Mouse (Mus musculus): Measurements from ENCODE around the gene E130114P18Rik. TPM values are rescaled to one million over a fixed set of nuclear protein-coding genes. Genes with fewer than 3 reads are reported as not detected.
A peak's percentile ranks its signal among the peaks of the same experiment; 100 is the strongest.

The E130114P18Rik gene
- total RNA-seq (2021): not detected
- long read RNA-seq, experiment 1, partial matches to known transcripts: 0 of 3 reads
- long read RNA-seq, experiment 1, other reads (novel, unspliced or antisense): 3 of 3 reads
- long read RNA-seq, experiment 2: 0 reads

GRCm38 (mm10) chr4:97777706-97778176, at the start of gene E130114P18Rik:
Gene E130114P18Rik, minus strand, starts transcription at chr4:97778078.
- peak; percentile 73 to 79 for DNase-seq

- DNase-seq: no peak
These were observed 49.2 kb upstream of the E130114P18Rik start for GRCm38 (mm10) chr4:97827115-97827514.

- DNase-seq: peak; percentile 55 to 57
These were observed 48.0 kb upstream of the E130114P18Rik start for GRCm38 (mm10) chr4:97825841-97826240.

- DNase-seq: no peak
These were observed 47.6 kb upstream of the E130114P18Rik start for GRCm38 (mm10) chr4:97825432-97825831.

- peak in 1 of 2 experiments; percentile 51 for DNase-seq
These were observed 46.6 kb upstream of the E130114P18Rik start for GRCm38 (mm10) chr4:97824451-97824850.

- DNase-seq: no peak
These were observed 45.6 kb upstream of the E130114P18Rik start for GRCm38 (mm10) chr4:97823512-97823911.

- DNase-seq: no peak
These were observed 43.8 kb upstream of the E130114P18Rik start for GRCm38 (mm10) chr4:97821556-97822251.

GRCm38 (mm10) chr4:97820474-97821259, 42.8 kb upstream of the E130114P18Rik start:
- DNase-seq: peak; percentile 41 to 61

GRCm38 (mm10) chr4:97819101-97819500, 41.2 kb upstream of the E130114P18Rik start:
- DNase-seq: no peak

GRCm38 (mm10) chr4:97818498-97818897, 40.6 kb upstream of the E130114P18Rik start:
- DNase-seq: no peak

- no peak for DNase-seq
These were observed 39.9 kb upstream of the E130114P18Rik start for GRCm38 (mm10) chr4:97817741-97818140.

- DNase-seq: no peak
These were observed 38.9 kb upstream of the E130114P18Rik start for GRCm38 (mm10) chr4:97816753-97817152.

- DNase-seq: no peak
These were observed 38.1 kb upstream of the E130114P18Rik start for GRCm38 (mm10) chr4:97816001-97816400.

GRCm38 (mm10) chr4:97814515-97814914, 36.6 kb upstream of the E130114P18Rik start:
- peak; percentile 43 to 61 for DNase-seq

GRCm38 (mm10) chr4:97813996-97814395, 36.1 kb upstream of the E130114P18Rik start:
- no peak for DNase-seq

- no peak for DNase-seq
These were observed 35.2 kb upstream of the E130114P18Rik start for GRCm38 (mm10) chr4:97813035-97813434.

GRCm38 (mm10) chr4:97810348-97810939, 32.6 kb upstream of the E130114P18Rik start:
- peak in 1 of 2 experiments; percentile 18 for DNase-seq

GRCm38 (mm10) chr4:97809582-97810295, 31.9 kb upstream of the E130114P18Rik start:
- no peak for DNase-seq

- no peak for DNase-seq
These were observed 31.0 kb upstream of the E130114P18Rik start for GRCm38 (mm10) chr4:97808885-97809284.

- no peak for DNase-seq
These were observed 29.0 kb upstream of the E130114P18Rik start for GRCm38 (mm10) chr4:97806924-97807323.

GRCm38 (mm10) chr4:97805896-97806808, 28.3 kb upstream of the E130114P18Rik start:
- no peak for DNase-seq

All from adrenal gland, postnatal 36 days (tissue).